Mouse (Mus musculus) T-helper 2 cell (primary cell): Measurements from ENCODE around the gene Ino80d.

ENCODE experiments used
- in situ Hi-C: fragments of 300-600 bp; cut with MboI, MseI; formaldehyde crosslinking; loops from one replicate; pipeline ENCODE4 v1.15.1; 2025; ENCODE audit warnings: high pct_unique_total_duplicates

The Ino80d gene

DNA sequence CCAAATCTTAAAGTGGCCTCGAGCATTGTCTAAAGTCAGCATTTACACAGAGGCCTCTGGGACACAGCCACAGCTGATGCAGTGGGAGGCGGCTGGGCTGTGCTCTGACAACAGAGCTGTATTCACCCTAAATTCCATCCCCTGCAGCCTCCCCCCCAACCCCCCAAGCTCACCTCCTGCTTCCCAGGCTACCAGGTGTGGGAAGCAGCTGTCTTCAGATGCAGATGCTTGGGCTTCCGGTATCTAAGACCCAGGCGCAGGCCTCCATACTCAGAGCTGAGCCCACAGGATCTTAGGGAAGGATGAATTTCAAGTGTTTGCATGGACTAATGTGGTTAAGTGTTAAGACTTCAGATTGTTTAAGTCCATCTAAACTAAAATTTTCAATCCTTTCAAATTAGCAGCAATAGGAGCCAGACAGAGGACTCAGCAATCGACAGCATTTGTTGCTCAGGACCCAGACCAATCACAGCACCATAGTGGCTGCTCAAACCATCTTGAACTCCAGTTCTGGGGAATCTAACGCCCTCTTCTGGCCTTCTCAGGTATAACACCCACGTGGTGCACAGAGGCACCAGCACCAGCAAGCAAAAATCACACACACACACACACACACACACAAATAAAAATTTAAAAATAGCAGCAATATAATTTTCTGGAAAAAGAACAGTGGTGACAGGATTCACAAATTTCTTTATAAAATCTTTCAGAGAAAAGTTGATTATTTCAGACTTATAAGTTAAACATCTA lies 3.8 kb downstream of the Ino80d start:
- in situ Hi-C loops, result loop anchor here (25.0 kb wide), 1 partner anchor 1002 kb away; the partner anchor contains the start of gene Klf7

GRCm38 (mm10) chr1:63107614-63108327 lies 6.7 kb downstream of the Ino80d start:
- in situ Hi-C loops, result loop anchor here (25.0 kb wide), 1 partner anchor 1005 kb away; the partner anchor contains the start of gene Klf7

DNA sequence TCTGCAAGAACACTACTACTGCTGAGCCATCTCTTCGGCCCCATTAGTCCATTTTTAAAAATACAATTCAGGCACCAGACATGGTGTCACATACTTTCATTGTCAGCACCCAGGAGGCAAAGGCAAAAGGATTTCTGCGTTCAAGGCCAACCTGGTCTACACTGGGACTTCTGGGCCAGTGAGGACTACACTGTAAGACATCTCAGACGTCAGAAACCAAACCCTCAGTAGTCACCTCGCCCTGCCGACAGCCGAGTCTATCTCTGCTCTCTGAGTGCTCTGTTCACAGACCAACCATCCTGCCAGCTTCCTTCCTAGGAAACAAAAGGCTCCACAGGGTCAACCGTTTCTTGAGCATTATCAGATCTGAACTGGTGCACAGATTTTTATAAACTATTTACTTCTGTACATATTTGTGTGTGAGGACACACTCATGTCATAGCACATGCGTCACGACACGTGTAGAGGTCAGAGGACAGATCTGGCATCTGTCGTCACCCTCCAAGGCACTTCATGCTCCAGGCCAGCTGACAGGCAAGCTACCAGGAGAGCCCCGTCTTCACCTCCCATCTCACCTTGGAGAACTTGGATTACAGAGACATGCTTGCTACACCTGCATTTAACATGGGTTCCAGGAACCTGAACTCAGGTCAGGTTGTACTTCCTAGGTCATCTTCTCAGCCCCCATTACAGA lies 11.6 kb downstream of the Ino80d start:
- in situ Hi-C loops, result loop anchor here (25.0 kb wide), 1 partner anchor 1009 kb away; the partner anchor contains the start of gene Klf7

DNA sequence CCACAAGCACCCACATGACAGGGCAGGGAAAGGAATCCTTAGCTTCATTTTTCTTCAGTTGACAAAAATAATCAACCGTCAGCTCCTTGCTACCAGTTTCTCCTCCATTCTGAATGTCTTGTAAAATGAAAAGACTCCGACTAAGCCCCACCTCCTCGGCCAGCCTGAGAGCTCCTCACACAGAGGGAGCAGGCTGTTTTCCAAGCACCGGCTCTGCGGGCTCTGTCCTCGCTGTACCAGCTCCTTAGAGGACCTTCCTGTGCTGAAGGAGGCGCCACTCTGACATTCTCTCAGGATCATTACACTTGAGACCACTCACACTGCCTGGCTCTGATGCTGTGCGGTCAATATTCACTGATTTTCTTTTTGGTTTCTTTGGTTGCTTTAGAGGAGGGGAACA lies 14.3 kb downstream of the Ino80d start:
- in situ Hi-C loops, result loop anchor here (25.0 kb wide), 1 partner anchor 1012 kb away; the partner anchor contains the start of gene Klf7

- in situ Hi-C loops, result no loop called here
Measured at GRCm38 (mm10) chr1:63098831-63099230, 15.6 kb downstream of the Ino80d start.

GRCm38 (mm10) chr1:63096071-63096470 lies 18.4 kb downstream of the Ino80d start:
- in situ Hi-C loops, result no loop called here

DNA sequence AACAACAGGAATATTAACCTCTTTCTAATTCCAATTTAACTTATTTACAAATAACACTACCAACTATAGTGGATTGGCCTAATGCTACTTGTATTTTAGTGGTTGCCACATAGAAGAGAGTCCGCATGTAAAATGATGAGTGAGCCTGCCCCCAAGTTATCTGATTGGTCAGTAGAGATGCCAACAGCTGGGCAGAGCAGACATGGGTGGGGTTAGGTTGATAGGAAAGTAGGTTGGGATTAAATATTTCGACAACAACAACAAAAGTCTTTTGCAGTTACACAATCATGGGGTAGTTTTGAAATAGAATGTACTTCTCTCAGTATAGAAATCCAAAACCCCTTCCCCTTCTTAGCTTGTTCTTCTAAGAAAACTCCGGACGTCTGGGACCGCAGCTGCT lies 24.7 kb downstream of the Ino80d start:
- in situ Hi-C loops, result no loop called here

GRCm38 (mm10) chr1:63088614-63089013 lies 25.9 kb downstream of the Ino80d start:
- in situ Hi-C loops, result no loop called here

GRCm38 (mm10) chr1:63080277-63080676 lies 34.2 kb downstream of the Ino80d start:
- in situ Hi-C loops, result no loop called here

- in situ Hi-C loops, result no loop called here
Measured at GRCm38 (mm10) chr1:63076383-63076782, 38.1 kb downstream of the Ino80d start.

GRCm38 (mm10) chr1:63071379-63071778 lies 43.1 kb downstream of the Ino80d start:
- in situ Hi-C loops, result no loop called here

DNA sequence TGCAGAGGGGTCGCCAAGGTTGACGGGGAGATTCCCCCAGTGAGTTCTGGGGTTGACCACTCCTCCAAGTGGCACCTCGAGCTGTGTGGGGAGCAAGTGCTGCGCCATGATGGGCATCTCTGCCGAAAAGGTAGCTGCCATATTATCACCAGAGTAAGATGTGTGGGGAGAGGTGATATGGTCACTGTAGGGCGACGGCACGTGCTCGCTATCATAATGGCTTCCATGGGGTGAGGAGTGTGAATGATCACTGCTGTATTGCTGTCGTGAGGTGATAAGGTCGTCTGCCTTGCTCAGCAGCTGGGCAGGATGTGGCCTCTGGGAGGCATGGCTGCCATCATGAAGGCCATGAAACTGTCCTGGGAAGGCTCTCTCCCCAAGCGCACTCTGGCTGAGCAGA lies 56.1 kb downstream of the Ino80d start:
- in situ Hi-C loops, result no loop called here

- in situ Hi-C loops, result no loop called here
Measured at GRCm38 (mm10) chr1:63057849-63058248, 56.6 kb downstream of the Ino80d start.

DNA sequence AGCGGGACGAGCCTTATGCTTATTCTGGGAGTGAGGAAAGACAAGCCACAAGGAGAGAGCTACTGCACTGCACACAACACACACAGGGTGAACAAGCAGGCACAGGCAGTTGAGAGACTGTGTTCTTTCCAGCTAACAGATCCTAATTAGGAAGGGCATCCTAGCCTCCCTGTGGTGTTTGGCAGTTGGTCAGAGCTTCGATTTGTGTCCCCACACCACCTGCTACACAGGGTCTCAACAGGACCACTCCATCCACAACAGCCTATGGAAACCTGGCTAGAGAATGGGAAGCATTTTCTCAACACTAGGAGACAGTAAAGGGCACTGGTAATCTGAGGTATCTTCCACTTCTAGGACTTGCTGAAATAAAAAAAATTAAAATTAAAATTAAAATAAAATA lies 57.1 kb downstream of the Ino80d start:
- in situ Hi-C loops, result no loop called here

DNA sequence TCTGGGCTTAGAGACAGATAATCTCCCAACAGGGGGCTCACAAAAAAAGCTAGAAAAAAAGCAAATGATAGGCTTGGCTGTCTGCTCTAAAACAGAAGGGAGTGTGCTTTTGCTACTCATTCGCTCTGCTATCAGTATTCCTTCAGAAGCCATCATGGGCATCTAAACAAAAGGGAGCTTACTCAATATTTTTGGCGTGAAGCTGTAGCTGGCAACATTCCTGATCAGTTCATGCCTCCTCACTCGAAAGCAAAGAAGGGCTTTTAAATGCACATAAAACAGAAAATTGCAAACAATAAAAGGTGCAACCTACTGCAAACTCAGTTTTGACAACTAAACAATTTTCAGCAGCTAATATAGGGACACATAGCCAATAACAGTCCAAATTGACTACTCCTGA lies 59.1 kb downstream of the Ino80d start:
- in situ Hi-C loops, result no loop called here

- in situ Hi-C loops, result no loop called here
Measured at GRCm38 (mm10) chr1:63050866-63051265, 63.6 kb downstream of the Ino80d start.

DNA sequence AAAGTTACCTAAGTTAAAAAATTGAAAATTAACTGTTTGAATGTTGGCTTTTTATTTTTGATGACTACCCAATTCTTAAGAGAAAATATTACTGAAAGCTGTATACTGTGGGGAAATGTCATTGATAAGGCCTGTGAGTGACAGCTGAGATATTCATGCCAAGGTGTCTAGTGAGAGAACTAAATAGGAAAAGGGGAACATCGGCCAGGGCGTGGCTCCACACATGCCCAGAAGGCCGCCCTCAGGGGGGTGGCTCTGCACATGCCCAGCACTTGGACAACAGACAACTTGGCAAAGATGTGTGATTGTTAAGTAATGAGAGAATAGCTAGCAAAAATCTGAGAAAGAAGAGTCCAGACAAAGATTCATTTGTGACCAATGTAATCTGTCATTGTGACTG lies 64.5 kb downstream of the Ino80d start:
- in situ Hi-C loops, result no loop called here

- in situ Hi-C loops, result no loop called here
Measured at GRCm38 (mm10) chr1:63047983-63048382, 66.5 kb downstream of the Ino80d start.

DNA sequence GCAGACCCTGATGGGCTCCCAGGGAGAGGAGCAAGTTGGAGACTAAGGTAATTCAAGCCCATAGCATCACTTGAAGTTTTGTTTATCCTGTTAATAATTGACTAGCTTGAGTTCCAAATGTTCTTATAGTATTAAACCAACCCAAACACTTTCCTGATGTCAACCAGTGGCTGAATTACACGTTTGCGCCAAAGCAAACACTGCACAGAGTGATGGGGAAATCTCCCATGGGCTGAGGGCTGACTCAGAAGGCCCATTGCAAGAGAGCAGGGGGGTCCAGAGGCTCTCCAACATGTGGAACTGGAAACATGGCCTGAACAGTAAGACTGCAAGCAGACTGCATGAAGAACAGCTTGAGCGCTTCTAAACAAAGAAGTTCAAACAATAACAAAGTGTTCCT lies 81.5 kb downstream of the Ino80d start:
- in situ Hi-C loops, result no loop called here

DNA sequence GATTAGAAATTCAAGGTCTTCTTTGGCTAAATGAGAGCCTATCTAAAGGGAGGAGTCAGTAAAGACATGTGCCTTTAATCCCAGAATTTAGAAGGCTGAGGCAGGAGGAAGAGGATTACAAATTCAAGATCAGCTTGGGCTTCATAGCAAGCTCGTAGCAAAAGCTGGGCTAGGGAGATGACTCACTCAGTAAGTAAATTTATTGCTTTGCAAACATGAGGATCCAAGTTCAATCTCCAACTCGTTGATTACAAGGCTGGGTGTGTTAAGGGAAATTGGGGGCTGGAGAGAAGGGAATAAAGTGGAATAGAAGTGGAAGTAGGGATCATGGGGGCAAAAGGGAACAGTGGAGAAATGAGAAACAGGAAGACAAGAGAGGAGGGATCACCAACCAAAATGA lies 94.6 kb downstream of the Ino80d start:
- in situ Hi-C loops, result no loop called here

GRCm38 (mm10) chr1:63005013-63005646 lies 109.3 kb downstream of the Ino80d start:
- in situ Hi-C loops, result no loop called here

GRCm38 (mm10) chr1:63001874-63002273 lies 112.6 kb downstream of the Ino80d start:
- in situ Hi-C loops, result no loop called here
